Mouse (Mus musculus) T-cell, adult 66 days (primary cell): ENCODE data around the gene Rpl7a. TPM values are rescaled to one million over a fixed set of nuclear protein-coding genes. Genes with fewer than 3 reads are reported as not detected.

Experiments
- total RNA-seq, 2 experiments: library from RNA; stranded (reverse); gene quantifications; 3 replicates in 1 of 2; 4 replicates in 1 of 2; pipeline ENCODE4 v1.2.4; 2023

Gene Rpl7a
- total RNA-seq, result 100 to 1,000 TPM; 882 to 950 TPM

DNA sequence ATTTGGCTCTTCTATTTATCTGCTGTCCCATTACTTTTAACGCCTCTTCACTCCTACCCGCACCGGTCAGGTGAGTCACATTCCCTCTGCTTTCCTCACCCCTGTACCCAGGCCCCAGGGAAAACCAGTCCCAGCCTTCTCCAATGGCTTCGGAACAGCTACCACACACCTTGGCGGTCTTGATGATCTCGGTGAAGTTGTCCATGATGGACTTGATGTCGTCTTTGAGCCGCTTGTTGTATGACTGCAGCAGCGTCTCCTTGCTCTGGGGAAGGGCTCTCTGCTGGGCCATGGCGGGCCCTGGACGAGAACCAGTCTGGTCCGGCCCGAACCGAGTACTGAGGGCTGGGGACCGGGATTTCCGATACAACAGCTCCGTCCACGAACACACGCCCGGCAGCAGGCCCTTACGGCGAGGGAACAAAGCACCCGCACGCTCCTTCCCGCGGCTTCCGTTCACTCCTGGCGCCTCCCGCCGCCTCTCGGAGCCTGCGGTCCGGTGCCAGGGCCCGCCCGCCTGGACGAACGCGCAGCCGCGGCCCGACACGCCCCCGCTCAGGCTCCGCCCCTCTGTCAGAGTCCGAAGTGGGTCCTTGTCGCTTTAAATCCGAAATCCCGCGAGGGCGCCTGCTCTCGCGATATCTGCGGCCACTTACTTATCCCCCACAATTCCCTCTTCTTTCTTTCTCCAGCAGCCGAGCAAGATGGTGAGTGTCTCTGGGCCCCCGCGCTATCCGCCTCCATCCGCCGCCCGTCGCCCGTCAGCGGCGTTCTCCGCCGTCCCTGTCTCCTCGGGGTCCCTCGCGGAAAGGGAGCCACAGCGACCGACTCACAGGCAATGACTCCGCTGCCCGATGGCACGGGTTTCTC, at the start of gene Rpl7a, which contains the start of gene Med22:
Gene Rpl7a, plus strand, starts transcription at position 641 of the 870 bp plus-strand sequence.
Gene Med22, minus strand, starts transcription at position 554 of the 870 bp plus-strand sequence.

DNA sequence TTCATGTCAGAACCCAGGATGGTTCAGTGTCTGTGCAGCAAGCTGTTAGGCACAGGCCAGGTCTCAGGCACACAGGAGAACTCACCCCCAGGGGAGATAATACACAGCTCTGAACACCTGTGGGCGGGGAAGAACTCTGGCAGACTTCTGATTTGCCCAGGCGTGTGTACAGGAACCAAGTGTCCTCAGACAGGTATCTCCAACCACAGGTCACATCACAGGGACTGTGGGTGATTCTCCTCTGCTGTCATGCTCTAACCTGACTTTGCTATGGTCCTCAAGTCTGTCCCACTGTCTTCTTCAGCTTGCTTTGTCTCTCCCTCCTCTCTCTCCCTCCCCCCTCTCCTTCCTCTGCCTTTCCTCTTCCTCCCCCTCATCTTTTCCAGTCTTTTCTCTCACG, 45.7 kb upstream of the Rpl7a start, which contains the start of gene Abo:
Gene Abo, minus strand, starts transcription at position 101 of the 400 bp plus-strand sequence.

GRCm38 (mm10) chr2:26902467-26903220, 7.9 kb upstream of the Rpl7a start, which contains the start of gene Surf6:
Gene Surf6 (minus strand): TSS chr2:26902879.

GRCm38 (mm10) chr2:26915927-26916728, 5.6 kb downstream of the Rpl7a start, which contains the start of the genes Surf2 and Surf1:
Gene Surf2 (plus strand): TSS chr2:26916367.
Gene Surf1 (minus strand): TSS chr2:26916530.

DNA sequence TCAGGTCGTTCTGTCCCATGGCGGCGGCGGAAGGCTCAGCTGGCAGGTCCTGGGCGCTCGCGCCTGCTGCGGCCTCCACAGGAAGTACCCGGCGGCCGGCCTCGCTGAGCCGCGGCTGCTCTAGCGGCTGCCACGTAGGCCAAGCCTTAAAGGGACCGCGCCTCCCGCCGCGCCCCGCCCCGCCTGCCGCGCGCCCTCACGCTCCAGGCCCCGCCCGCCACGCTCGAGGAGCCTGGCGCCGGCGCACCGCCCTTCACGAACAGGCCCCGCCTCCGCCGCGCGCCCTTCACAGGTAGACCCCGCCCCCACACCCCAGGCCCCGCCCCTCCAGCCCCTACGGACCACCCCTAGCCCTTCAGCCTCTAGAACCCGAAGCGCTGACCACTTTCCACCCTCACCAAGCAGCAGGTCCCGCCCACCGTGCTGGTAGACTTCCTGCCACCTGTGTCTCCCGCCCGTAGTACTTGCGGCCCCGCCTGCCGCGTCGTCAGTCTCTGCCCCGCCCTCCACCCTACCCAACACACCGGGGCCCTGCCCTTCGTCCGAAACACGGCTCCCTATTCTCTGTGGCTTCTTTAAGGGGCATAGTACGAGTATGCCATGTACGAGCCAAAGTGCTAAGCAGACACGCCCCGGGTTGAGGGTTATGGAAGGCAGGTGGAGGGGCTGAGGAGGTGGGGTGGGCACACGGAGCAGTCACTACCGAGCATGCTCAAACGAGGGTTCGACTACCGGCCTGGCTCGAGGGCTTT, 22.9 kb downstream of the Rpl7a start, which contains the start of the genes Surf4 and Stkld1:
Gene Surf4, minus strand, starts transcription at position 625 of the 752 bp plus-strand sequence.
Gene Stkld1, plus strand, starts transcription at position 744 of the 752 bp plus-strand sequence.

Other genes starting within 250 kb of the Rpl7a start
- 10 to 100 TPM; 10.2 to 13.5 TPM for gene Lcn4, start 239.5 kb upstream of the Rpl7a start, total RNA-seq
- not detected for gene Abo, start 45.8 kb upstream of the Rpl7a start, total RNA-seq
- gene Surf6, start 7.9 kb upstream of the Rpl7a start, total RNA-seq, result 10 to 100 TPM; 66.6 to 79.3 TPM
- gene Med22, start 87 bp upstream of the Rpl7a start, total RNA-seq, result 10 to 100 TPM; 21.7 to 25.8 TPM
- gene Surf2, start 5.6 kb downstream of the Rpl7a start, total RNA-seq, result 10 to 100 TPM; 57.0 to 61.8 TPM
- gene Surf1, start 5.8 kb downstream of the Rpl7a start, total RNA-seq, result 10 to 100 TPM; 62.7 to 72.0 TPM
- gene Surf4, start 23.2 kb downstream of the Rpl7a start, total RNA-seq, result 10 to 100 TPM; 80.8 to 82.9 TPM
- not detected for gene Stkld1, start 23.3 kb downstream of the Rpl7a start, total RNA-seq
- gene Rexo4, start 53.6 kb downstream of the Rpl7a start, total RNA-seq, result 100 to 1,000 TPM in 1 of 2 experiments, 10 to 100 TPM in 1; 96.5 to 103 TPM
- not detected for gene Adamts13, start 62.7 kb downstream of the Rpl7a start, total RNA-seq
- 10 to 100 TPM; 35.4 TPM for gene Cacfd1, start 99.2 kb downstream of the Rpl7a start, total RNA-seq
- under 1 TPM; 0.53 to 0.82 TPM for gene Slc2a6, start 117.2 kb downstream of the Rpl7a start, total RNA-seq
- gene Mymk, start 161.4 kb downstream of the Rpl7a start, total RNA-seq, result not detected
- 1 to 10 TPM in 1 of 2 experiments, under 1 TPM in 1; 0.52 to 1.0 TPM for gene Adamtsl2, start 168.6 kb downstream of the Rpl7a start, total RNA-seq
- not detected for gene Fam163b, start 231.7 kb downstream of the Rpl7a start, total RNA-seq